Mouse (Mus musculus) splenic B cell, adult 2 months (primary cell): ENCODE data around the gene Bcat2.

Experiments
- DNase-seq: peaks from one replicate; pipeline ENCODE4 v3.0.0-alpha.2; 2011; ENCODE audit warnings: low read depth, low spot score
- H3K27me3 ChIP-seq: 2 replicates; pipeline ENCODE4 v1.6.1; 2012; ENCODE audit warnings: mild to moderate bottlenecking, low read length, moderate library complexity, mixed read lengths; ENCODE audit not compliant: control insufficient read depth, poor library complexity, insufficient read depth, severe bottlenecking
- H3K36me3 ChIP-seq: 2 replicates; pipeline ENCODE4 v1.6.1; 2012; ENCODE audit warnings: mild to moderate bottlenecking, low read length, moderate library complexity, mixed read lengths; ENCODE audit not compliant: control insufficient read depth, poor library complexity, insufficient read depth, severe bottlenecking

The Bcat2 gene

DNA sequence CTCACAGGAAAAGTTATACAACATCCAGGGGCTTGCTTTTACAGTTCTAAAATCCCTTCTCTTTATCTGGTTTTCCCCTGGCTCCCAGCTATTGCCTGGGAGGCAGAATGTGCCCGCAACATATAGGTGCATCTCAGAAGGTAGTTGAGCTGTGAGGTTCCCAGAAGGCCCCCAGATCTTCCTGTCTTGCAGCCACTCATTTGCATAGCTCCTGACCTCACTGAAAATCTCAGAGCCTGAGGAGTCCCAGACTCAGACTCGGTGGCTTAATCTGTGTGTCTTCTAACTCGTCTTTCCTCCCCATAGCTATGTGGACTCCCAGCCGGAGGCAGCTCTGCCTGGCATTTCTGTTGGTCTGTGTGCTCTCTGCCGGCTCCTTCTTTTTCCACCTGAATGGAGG is 48.4 kb downstream of the Bcat2 start:
- no peaks in the 10 kb centered on the region for H3K36me3 ChIP-seq
- no peaks in the 10 kb centered on the region for H3K27me3 ChIP-seq
- DNase-seq = no peak

DNA sequence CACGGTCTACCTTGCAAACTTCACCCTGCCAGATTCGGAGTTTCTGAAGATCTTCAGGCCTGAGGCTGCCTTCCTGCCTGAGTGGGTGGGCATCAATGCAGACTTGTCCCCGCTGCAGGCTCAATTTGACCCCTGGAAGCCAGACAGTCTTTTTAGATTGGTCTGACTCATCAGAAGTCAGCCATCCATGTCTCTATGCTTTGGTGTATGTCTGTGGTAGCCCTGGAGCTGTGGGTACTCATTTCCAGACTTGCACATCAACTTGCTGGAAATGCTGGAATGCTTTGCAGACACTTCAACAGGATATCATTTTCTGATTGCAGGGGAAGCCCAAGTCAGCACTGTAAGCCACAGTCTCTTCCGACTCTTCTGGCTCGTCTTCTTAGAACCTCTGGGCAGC is 49.6 kb downstream of the Bcat2 start:
- no peak for DNase-seq
- Histone ChIP-seq H3K27me3 (no peaks in the 10 kb centered on the region), H3K36me3 (no peaks in the 10 kb centered on the region)

DNA sequence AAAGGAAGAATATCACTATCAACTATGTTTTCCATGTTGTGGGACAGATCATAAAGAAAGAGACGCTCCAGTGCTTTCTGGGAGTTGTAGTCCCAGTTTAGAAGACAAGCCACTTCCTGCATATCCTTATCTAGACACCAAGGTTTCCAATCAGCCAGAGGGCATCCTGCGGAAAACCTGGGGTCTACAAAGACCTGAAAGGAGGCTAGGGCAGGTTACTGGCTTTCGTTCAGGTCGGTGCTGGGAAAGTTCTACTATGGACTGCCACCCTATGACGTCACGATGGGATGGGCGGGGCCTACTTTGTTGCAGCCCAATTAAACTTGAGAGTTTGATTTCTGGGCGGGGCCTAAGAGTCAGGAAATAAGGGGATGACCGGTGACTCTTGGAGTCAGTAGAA is 51.5 kb downstream of the Bcat2 start, which contains the start of gene Izumo1:
TSS of gene Izumo1 (plus strand) at position 369 of the 400 bp plus-strand sequence.
- DNase-seq = no peak
- Histone ChIP-seq H3K27me3 (no peaks in the 10 kb centered on the region), H3K36me3 (no peaks in the 10 kb centered on the region)

- no peak for DNase-seq
- H3K36me3 ChIP-seq = no peaks in the 10 kb centered on the region
- no peaks in the 10 kb centered on the region for H3K27me3 ChIP-seq
These were observed 53.6 kb downstream of the Bcat2 start for GRCm38 (mm10) chr7:45623507-45623906.

DNA sequence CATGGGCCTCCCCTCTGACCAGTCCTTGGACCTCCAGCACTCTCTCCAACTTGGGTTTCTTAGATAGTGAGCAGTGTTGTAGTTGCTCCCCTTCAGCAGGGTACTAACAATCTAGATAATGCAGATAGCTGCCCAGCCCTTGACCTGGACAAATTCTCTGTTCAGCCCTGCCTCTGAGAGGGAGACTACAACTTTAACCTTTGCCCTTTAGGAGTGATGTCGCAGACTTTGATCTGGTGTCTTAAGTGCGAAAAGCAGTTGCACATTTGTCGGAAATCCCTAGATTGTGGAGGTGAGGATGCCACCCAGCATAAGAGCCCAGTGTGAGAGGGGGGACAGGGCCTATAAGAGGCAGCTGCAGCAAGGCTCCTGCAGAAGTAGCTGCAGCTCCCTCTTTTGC is 54.8 kb downstream of the Bcat2 start:
- Histone ChIP-seq H3K36me3 (no peaks in the 10 kb centered on the region), H3K27me3 (no peaks in the 10 kb centered on the region)
- DNase-seq = no peak

DNA sequence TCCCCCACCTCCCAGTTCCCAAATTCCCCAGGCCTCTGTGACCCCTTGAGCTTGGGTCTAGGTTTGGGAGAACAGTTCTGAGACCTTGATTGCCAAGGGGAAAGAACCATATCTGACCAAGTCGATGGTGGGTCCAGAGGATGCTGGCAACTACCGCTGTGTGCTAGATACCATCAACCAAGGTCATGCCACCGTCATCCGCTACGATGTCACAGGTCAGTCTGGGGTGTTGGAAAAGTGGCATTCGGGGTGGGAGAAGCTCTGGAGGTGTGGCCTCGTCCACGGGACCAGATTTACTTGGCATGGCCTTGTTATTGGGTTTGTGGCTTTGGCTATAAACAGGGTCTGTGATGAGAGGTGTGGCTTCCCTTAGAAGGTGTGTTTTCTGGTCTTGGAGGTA is 55.5 kb downstream of the Bcat2 start:
- Histone ChIP-seq H3K27me3 (no peaks in the 10 kb centered on the region), H3K36me3 (no peaks in the 10 kb centered on the region)
- DNase-seq = no peak

GRCm38 (mm10) chr7:45626571-45627076 is 56.7 kb downstream of the Bcat2 start:
- Histone ChIP-seq H3K36me3 (no peaks in the 10 kb centered on the region), H3K27me3 (no peaks in the 10 kb centered on the region)
- no peak for DNase-seq

- no peaks in the 10 kb centered on the region for H3K36me3 ChIP-seq
- H3K27me3 ChIP-seq = no peaks in the 10 kb centered on the region
- DNase-seq = no peak
These were observed 57.3 kb downstream of the Bcat2 start, which contains the start of gene Rasip1 for GRCm38 (mm10) chr7:45627261-45627660. Gene Rasip1 (plus strand): TSS chr7:45627488.

- Histone ChIP-seq H3K36me3 (no peaks in the 10 kb centered on the region), H3K27me3 (no peaks in the 10 kb centered on the region)
- DNase-seq = peak; percentile 97
These were observed 58.7 kb downstream of the Bcat2 start for GRCm38 (mm10) chr7:45628364-45629294.

GRCm38 (mm10) chr7:45630064-45630907 is 60.3 kb downstream of the Bcat2 start:
- no peaks in the 10 kb centered on the region for H3K36me3 ChIP-seq
- no peak for DNase-seq
- no peaks in the 10 kb centered on the region for H3K27me3 ChIP-seq

GRCm38 (mm10) chr7:45632499-45632898 is 62.5 kb downstream of the Bcat2 start:
- Histone ChIP-seq H3K27me3 (no peaks in the 10 kb centered on the region), H3K36me3 (no peaks in the 10 kb centered on the region)
- no peak for DNase-seq

DNA sequence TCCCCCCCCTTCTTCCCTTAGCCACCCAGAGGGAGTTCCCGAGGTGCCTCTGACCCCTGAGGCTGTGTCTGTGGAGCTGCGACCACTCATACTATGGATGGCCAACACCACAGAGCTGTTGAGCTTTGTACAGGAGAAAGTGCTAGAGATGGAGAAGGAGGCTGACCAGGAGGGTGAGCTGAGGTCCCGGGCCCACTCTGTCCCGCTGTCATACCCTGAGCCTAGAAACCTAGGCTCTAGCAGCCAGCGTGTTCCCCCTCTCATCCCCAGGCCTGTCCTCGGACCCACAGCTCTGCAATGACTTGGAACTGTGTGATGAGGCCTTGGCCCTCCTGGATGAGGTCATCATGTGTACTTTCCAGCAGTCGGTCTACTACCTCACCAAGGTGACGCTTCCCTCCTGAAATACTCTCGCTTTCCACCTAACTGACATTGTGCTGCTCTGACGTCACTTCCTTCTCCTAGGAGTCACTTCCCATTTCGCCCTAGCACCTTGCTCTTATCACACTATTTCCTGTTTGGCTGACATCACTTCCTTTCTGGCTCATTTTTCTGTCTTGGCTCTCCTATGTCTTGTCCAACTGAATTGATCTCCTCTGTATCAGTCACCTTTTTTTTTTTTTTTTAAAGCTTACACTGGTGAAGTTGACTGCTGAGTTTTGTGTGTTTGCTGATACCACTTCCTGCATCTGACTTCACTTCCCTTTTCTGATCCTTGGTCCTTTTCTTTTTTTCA is 65.2 kb downstream of the Bcat2 start:
- peak; percentile 87 for DNase-seq
- no peaks in the 10 kb centered on the region for H3K36me3 ChIP-seq

DNA sequence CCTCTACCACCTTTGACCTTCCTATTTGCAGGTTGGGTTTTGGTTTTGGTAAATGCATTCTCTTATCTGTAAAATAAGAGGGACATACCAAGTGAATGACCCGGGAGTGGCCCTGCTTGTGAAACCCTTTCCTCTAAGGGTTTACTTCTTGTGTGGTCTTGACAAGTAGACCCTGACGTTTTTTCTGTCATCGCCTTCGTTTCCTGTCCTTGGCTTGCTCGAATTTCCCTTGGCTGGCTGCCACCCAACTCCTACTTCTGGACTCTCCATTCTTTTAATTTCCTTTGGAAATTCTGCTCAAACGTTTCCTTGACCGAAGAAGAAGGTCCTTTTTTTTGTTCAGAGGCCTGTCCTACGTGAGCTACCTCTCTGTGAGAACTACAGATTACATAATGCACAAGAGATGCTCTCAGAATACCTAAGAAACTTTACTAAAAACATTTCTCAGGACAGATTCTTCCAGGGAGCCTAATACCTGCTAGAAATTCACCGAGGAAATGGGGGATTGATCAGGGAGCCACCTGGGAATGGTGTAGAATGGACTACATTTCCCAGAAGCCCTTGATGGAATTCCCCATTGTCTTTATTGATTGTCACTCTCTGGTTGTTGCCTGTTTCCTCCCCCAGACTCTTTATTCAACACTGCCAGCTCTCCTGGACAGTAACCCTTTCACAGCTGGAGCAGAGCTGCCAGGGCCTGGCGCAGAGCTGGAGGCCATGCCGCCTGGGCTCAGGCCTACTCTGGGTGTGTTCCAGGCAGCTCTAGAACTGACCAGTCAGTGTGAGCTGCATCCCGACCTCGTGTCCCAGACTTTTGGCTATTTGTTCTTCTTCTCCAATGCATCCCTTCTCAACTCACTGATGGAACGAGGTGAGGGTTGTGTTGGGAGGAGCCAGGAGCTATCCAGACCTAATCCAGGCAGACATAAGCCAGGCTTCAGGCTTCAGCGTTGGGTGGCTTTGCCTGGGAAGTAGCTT is 66.0 kb downstream of the Bcat2 start:
- no peaks in the 10 kb centered on the region for H3K36me3 ChIP-seq
- no peak for DNase-seq
- no peaks in the 10 kb centered on the region for H3K27me3 ChIP-seq

More for the DNA sequence above, 65.2 kb downstream of the Bcat2 start:
- no peaks in the 10 kb centered on the region for H3K27me3 ChIP-seq
